Mouse (Mus musculus) neural tube, embryonic 15.5 days (tissue): Measurements from ENCODE around the gene Ajuba. TPM values are rescaled to one million over a fixed set of nuclear protein-coding genes. Genes with fewer than 3 reads are reported as not detected.
"Not testable (repeated sequence)": the region's sequence is repeated elsewhere in the genome, so short reads cannot be mapped to it uniquely, and the experiment has no call there.

Source experiments
- ATAC-seq: fragments of 200-750 bp; cut with Nextera tagmentation; 2 replicates; pipeline ENCODE4 v1.8.0; 2017; ENCODE audit warnings: mild to moderate bottlenecking, moderate TSS enrichment, moderate library complexity; ENCODE audit not compliant: low FRiP score
- H3K27ac ChIP-seq: fragments of 300-500 bp; sonication (generic); replicated peaks from 2 replicates; pipeline ENCODE4 v1.5.1; 2015; ENCODE audit warnings: mild to moderate bottlenecking, inconsistent platforms
- H3K27me3 ChIP-seq: fragments of 300-500 bp; sonication (generic); replicated peaks from 2 replicates; pipeline ENCODE4 v1.6.1; 2015; ENCODE audit warnings: inconsistent platforms
- H3K36me3 ChIP-seq: fragments of 300-500 bp; sonication (generic); 2 replicates; pipeline ENCODE4 v1.6.1; 2015; ENCODE audit warnings: inconsistent platforms
- H3K4me1 ChIP-seq: fragments of 300-500 bp; sonication (generic); 2 replicates; pipeline ENCODE4 v1.6.1; 2015; ENCODE audit warnings: inconsistent platforms
- H3K4me2 ChIP-seq: fragments of 300-500 bp; sonication (generic); 2 replicates; pipeline ENCODE4 v1.6.1; 2015; ENCODE audit warnings: inconsistent platforms, mild to moderate bottlenecking, moderate library complexity
- H3K4me3 ChIP-seq: fragments of 300-500 bp; sonication (generic); replicated peaks from 2 replicates; pipeline ENCODE4 v1.5.1; 2015; ENCODE audit warnings: mild to moderate bottlenecking, inconsistent platforms
- H3K9ac ChIP-seq: fragments of 300-500 bp; sonication (generic); replicated peaks from 2 replicates; pipeline ENCODE4 v1.6.1; 2015; ENCODE audit warnings: mild to moderate bottlenecking, inconsistent platforms
- H3K9me3 ChIP-seq: fragments of 300-500 bp; sonication (generic); replicated peaks from 2 replicates; pipeline ENCODE4 v1.6.1; 2016; ENCODE audit warnings: inconsistent platforms
- WGBS: fragments of 180-500 bp; shearing (Covaris S2); methylation state at CpG from one replicate; pipeline ENCODE4 v1.1.7; 2015; ENCODE audit warnings: mixed read lengths; 5-methylcytosine and 5-hydroxymethylcytosine counted together
- polyA plus RNA-seq: library from polyadenylated mRNA; unstranded; fragments of >200 nt; fragmentation: Nextera tagmentation; extraction: Ambion mirVana; gene quantifications from 2 replicates; pipeline ENCODE4 v1.2.1, GENCODE M21; 2015

The Ajuba gene
- polyA plus RNA-seq, result 6.1 and 12.9 TPM in 2 replicates

DNA sequence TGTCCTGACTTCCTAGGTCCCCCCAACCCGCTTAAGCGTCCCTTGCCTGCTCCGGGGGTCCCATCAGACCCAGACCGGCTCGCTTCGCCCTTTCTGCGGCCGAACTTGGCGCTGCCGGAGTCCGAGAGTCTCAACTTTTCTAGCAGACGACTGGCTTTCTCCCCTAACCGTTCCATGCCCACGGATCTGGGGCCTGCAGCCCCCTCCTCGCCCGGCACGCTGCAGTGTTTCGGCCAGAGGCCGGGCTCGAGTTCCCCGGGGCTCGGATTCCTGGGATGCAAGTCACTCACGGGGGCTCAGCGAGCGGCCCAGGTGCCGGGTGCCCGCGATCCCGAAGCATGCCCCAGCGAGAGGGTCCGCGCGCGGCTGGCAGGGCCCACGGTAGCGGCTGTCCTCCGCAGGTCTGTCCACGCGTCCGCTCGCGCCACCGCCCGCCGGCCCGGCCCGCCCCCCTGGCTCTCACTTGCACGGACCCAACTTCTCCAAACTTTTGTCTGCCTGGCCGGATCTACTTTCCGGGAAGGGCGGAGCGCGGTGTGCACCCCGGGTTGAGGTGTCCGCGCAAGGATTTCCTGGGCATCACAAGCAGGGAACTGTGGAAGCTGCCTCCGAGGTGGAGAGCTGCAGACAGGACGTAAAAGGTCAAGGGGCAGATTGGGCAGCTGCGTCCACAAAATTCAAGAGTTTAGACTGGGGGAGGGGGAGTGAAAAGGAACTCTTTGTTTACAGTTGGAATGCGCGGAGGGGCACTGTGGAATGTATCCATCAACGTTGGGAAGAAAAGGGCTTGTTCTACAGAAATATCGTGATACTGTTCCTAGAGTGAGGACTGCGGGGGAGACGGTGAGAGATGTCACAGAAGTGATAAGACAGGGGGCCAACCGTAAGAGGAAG, at the start of gene Ajuba:
Ajuba (minus strand) TSS at position 470 of the 894 bp plus-strand sequence.
- peak; percentile 54 for ATAC-seq
- 0% methylated on average over 66 of the region's 66 CpGs for WGBS
- H3K27me3 ChIP-seq, result peaks cover 40% of the 10 kb centered on the region

DNA sequence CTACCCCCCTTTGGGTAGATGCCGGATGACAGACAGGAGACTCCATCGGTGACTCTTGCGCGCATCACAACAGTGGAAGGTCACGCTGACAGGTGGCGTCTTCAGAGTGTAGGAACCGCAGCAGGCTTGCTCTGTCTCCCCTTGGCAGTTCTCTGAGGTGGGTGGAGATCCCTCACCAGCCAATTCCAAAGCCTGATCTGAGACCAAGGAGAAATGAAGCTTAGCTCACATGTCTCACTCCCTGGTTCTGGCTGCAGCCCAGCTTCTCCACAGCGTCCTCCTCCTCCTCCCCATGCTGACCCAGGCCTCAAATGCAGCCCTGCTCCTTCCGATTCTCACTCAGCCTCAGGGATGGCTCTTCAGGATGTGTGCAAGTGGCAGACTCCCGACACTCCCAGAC, 47.6 kb upstream of the Ajuba start:
- Histone ChIP-seq H3K9ac (no peak overlapping the region), H3K36me3 (0 out of 2 replicates have a peak, but pooled peaks cover 2% of the 10 kb centered on the region), H3K4me1 (no peaks in the 10 kb centered on the region), H3K4me3 (no peak overlapping the region), H3K4me2 (no peak overlapping the region), H3K9me3 (no peaks in the 10 kb centered on the region), H3K27me3 (no peaks in the 10 kb centered on the region), H3K27ac (no peak overlapping the region)
- 79% methylated on average over 10 of the region's 10 CpGs for WGBS
- no peak for ATAC-seq

More for the DNA sequence above, at the start of gene Ajuba:
- Histone ChIP-seq H3K27ac (peak within 1 kb of the TSS; percentile 75), H3K36me3 (no peaks in the 10 kb centered on the region), H3K9me3 (no peaks in the 10 kb centered on the region), H3K9ac (peak within 1 kb of the TSS; percentile 60), H3K4me3 (peak within 1 kb of the TSS; percentile 56), H3K4me1 (peaks cover 60% of the 10 kb centered on the region), H3K4me2 (peak within 1 kb of the TSS; percentile 85)

DNA sequence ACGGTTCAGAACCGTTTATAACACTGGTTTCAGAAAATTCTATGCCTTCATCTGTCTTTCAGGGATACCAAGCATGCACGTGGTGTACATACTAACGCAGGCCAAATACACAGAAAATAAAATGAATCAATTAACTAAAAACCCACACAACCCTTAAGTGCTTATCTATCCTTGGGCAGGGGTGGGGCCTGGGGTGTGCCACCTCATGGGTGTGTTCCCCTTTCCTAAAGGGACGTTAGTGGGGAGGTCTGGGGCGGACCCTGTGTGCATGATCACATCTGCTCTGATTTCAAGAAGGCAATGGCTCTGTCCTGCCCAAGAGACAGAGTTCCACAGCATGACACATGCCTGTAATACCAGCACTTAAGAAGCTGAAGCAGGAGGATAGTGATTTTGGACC, 46.0 kb upstream of the Ajuba start:
- 89% methylated on average over 6 of the region's 6 CpGs for WGBS
- ATAC-seq, result no peak
- no peak overlapping the region for H3K4me3 ChIP-seq
- H3K9me3 ChIP-seq, result no peaks in the 10 kb centered on the region
- H3K27me3 ChIP-seq, result no peaks in the 10 kb centered on the region
- H3K4me2 ChIP-seq, result no peak overlapping the region
- no peak overlapping the region for H3K9ac ChIP-seq
- no peak overlapping the region for H3K27ac ChIP-seq
- H3K36me3 ChIP-seq, result no peaks in the 10 kb centered on the region
- H3K4me1 ChIP-seq, result no peaks in the 10 kb centered on the region

DNA sequence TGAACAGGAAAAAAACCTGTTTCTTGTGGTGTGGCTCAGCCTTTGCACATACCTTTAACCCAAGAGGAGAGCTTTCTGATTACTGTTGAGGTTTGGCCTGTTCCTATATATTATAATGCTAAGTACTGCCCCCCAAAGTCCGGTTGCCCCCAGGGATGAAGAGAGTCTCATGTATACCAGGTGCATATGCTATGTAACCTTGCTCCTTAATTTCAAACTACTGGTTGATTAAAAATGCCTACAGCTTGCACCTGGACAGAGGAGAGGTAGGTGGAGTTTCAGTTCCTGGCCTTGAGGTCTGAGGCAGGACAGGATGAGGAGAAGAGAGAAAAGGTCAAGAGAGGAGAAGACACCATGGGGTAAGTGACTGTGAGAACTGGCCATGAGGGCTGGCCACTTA, 43.8 kb upstream of the Ajuba start, which contains the start of gene Psmb11:
Psmb11 (plus strand) TSS at position 301 of the 400 bp plus-strand sequence.
- Histone ChIP-seq H3K36me3 (peaks cover 4% of the 10 kb centered on the region; the same call in 1 of the 2 replicates), H3K4me3 (no peak within 1 kb of the TSS), H3K9ac (no peak within 1 kb of the TSS), H3K4me1 (peaks cover 11% of the 10 kb centered on the region), H3K27me3 (no peaks in the 10 kb centered on the region), H3K27ac (no peak within 1 kb of the TSS), H3K4me2 (no peak within 1 kb of the TSS), H3K9me3 (no peaks in the 10 kb centered on the region)
- ATAC-seq, result no peak
- WGBS, result 87% methylated on average over 1 of the region's 1 CpGs

DNA sequence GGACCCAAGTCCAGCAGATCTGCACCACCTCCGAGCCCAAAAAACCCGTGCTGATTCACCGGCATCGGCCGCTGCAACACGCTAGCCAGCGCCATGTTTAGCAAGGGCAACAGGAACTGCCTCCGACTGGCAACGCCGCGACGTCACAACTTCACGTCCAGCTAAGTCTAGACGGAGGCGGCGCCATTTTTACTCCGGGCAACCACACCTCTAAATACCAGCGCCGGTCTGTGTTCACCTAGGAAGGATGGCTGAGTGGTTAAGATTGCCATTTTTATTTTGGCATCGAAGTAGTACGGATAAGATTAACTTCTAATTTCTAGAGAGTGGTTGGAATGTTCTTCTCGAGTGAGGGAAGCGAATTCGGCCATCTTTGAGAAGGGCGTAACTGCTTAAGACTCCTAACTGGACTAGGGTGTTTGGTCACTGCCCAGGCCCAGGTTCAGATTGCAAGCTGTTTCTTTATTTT, 40.6 kb upstream of the Ajuba start, which contains the start of gene Psmb5:
Psmb5 (minus strand) TSS at position 126 of the 469 bp plus-strand sequence.
- Histone ChIP-seq H3K4me2 (peak within 1 kb of the TSS; percentile 73), H3K9ac (peak within 1 kb of the TSS; percentile 80), H3K27ac (peak within 1 kb of the TSS; percentile 85), H3K4me3 (peak within 1 kb of the TSS; percentile 81), H3K27me3 (no peaks in the 10 kb centered on the region), H3K36me3 (peaks cover 24% of the 10 kb centered on the region), H3K9me3 (no peaks in the 10 kb centered on the region), H3K4me1 (peaks cover 26% of the 10 kb centered on the region)
- WGBS, result under 1% methylated on average over 25 of the region's 25 CpGs
- peak; percentile 92 for ATAC-seq

DNA sequence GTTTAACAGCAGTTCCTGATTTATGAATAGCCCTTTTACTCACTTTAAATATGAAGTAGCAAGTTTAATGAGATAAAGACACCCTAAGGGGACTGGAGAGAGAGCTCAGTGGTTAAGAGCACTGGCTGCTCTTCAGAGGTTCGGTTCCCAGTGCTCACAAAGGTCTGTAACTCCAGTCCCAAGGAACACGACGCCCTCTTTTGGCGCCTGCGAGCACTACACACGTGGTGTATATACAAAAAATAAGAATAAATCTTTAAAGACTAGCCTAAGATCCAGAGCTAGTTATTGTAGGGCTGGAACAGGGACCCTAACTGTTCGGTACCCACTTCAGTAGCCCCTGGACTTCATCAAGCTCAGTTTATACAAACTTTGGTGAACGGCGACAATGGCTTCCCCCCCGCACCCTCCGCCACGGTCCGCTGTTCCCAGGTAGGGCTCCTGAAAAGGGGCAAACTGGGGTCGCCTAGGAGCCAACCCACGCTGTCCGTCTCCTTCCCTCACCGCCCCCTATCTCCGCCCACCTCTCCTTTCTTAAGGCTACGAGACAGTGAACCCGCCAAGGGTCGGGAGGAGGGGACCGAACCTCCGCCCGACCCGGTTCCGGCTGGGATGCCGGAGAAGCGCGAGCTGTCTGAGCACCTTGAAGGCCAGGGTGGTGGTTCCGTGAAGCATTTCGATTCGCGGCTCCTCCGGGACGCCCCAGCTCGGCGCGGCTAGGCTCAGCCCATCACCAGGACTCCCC, 40.0 kb upstream of the Ajuba start:
- Histone ChIP-seq H3K9ac (peak overlapping the region; percentile 80), H3K36me3 (peaks cover 29% of the 10 kb centered on the region), H3K9me3 (no peaks in the 10 kb centered on the region), H3K4me3 (peak overlapping the region; percentile 81), H3K27ac (peak overlapping the region; percentile 85), H3K4me2 (peak overlapping the region; percentile 73), H3K4me1 (peaks cover 26% of the 10 kb centered on the region), H3K27me3 (no peaks in the 10 kb centered on the region)
- peak; percentile 72 for ATAC-seq
- 2% methylated on average over 37 of the region's 38 CpGs for WGBS

DNA sequence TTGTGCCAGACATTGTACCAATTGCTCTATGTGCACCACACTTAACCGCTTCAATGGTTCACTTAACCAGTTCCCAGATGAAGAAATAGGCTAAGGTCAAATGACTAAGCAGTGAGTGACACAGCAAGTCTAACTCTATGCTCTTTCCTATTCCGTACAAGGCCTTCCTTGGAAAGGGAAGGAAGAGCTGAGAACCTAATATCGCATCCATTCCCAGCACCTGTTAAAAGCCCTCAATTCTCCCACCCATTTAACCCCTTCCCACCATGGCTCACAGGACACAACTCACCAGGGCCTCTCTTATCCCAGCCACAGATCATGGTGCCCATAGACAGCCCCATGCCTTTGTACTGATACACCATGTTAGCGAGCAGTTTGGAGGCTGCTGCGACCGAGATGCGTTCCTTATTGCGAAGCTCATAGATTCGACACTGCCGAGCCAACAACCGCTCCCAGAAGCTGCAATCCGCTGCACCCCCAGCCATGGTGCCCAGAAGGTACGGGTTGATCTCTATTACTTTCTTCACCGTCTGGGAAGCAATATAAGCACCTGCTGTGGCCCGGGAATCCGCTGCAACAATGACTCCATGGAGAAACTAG, 39.0 kb upstream of the Ajuba start:
- Histone ChIP-seq H3K4me2 (peak overlapping the region; percentile 73), H3K4me3 (peak overlapping the region; percentile 81; the same call in 1 of the 2 replicates), H3K27me3 (no peaks in the 10 kb centered on the region), H3K36me3 (peaks cover 32% of the 10 kb centered on the region), H3K4me1 (peaks cover 26% of the 10 kb centered on the region), H3K9ac (no peak overlapping the region), H3K27ac (no peak overlapping the region), H3K9me3 (no peaks in the 10 kb centered on the region)
- 90% methylated on average over 16 of the region's 16 CpGs for WGBS
- no peak for ATAC-seq

DNA sequence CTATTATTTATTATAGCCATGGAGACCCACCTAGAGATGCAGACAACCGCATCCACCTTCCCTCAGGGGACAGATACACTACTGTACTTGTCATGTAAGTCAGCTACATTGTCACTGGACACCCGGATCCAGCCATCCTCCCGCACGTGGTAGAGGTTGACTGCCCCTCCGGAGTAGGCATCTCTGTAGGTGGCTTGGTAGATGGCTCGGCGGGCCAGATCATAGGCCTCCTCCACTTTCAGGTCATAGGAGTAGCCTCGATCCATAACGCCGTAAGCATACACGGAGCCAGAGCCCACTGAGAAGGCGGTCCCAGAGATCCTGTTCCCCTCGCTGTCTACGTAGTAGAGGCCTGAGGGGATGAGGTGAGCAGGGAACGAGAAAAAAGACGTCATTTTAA, 36.8 kb upstream of the Ajuba start:
- not testable (repeated sequence) for H3K27ac ChIP-seq, H3K9me3 ChIP-seq, ATAC-seq, H3K9ac ChIP-seq, H3K4me3 ChIP-seq, H3K27me3 ChIP-seq, H3K4me2 ChIP-seq
- Histone ChIP-seq H3K36me3 (peaks cover 36% of the 10 kb centered on the region), H3K4me1 (peaks cover 26% of the 10 kb centered on the region)
- WGBS, result 94% methylated on average over 16 of the region's 16 CpGs

DNA sequence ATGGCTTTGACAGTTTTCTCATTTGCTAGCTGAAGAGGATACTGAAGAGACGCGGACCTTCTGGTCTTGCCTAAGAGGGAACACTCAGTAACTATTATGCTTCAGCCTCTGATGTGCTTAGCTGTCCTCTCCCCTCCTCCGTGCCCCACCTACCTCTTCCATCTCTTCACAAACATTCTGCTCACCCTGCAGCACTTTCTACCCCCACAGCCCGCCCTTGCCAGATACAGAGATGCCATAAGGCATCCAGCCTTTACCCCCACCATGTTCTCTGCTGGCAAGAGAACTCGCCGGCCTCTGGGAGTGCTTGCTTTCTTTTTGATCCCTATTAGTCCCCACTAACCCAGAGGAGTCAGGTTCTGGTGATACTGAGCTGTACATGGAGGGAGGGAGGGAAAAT, 33.3 kb upstream of the Ajuba start:
- Histone ChIP-seq H3K36me3 (peaks cover 27% of the 10 kb centered on the region), H3K27ac (no peak overlapping the region), H3K4me1 (peaks cover 14% of the 10 kb centered on the region), H3K27me3 (no peaks in the 10 kb centered on the region), H3K4me3 (no peak overlapping the region), H3K4me2 (no peak overlapping the region), H3K9ac (no peak overlapping the region), H3K9me3 (no peaks in the 10 kb centered on the region)
- no peak for ATAC-seq
- WGBS, result 89% methylated on average over 6 of the region's 6 CpGs

DNA sequence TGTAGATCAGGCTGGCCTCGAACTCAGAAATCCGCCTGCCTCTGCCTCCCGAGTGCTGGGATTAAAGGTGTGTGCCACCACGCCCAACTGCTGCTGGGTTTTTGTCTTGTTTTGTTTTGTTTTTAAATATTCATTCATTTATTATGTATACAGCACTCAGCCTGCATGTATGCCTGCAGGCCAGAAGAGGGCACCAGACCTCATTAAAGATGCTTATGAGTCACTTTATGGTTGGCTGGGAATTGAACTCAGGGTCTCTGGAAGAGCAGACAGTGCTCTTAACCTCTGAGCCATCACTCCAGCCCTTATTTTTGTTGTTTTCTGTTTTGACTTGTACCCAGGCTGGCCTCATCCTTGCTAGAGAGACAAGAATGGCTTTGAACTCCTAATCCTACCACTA, 32.6 kb upstream of the Ajuba start:
- WGBS, result 82% methylated on average over 4 of the region's 4 CpGs

DNA sequence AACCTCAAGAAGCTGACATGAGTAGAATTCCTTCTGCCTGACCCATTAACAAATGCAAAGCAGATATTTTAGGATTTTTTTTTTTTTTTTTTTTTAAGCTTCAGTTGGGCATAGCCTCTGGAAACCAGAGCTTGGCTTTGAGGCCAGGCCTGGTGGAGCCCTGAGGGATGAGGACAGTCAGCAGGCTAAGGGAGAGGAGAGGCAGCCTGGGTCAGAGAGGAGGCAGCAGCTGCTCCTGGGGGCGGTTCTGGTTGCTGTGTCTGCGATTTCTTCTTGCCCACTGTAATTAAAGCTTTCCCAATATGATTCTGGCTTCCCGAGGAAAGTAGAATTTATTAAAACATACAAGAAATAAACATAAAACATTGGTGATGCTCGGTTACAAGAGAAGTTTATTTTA, 31.9 kb upstream of the Ajuba start:
- Histone ChIP-seq H3K4me1 (peaks cover 10% of the 10 kb centered on the region; the same call in 1 of the 2 replicates), H3K36me3 (peaks cover 18% of the 10 kb centered on the region), H3K27ac (no peak overlapping the region), H3K4me3 (no peak overlapping the region), H3K4me2 (no peak overlapping the region), H3K9me3 (no peaks in the 10 kb centered on the region), H3K9ac (no peak overlapping the region), H3K27me3 (no peaks in the 10 kb centered on the region)
- 68% methylated on average over 4 of the region's 4 CpGs for WGBS
- no peak for ATAC-seq

More for the DNA sequence above, 32.6 kb upstream of the Ajuba start:
- Histone ChIP-seq H3K4me1 (peaks cover 7% of the 10 kb centered on the region; the same call in 1 of the 2 replicates), H3K4me3 (no peak overlapping the region), H3K4me2 (no peak overlapping the region), H3K27ac (no peak overlapping the region), H3K9me3 (no peaks in the 10 kb centered on the region), H3K36me3 (peaks cover 21% of the 10 kb centered on the region), H3K27me3 (no peaks in the 10 kb centered on the region), H3K9ac (no peak overlapping the region)
- ATAC-seq, result no peak
